ENCODE assay signal across 1 mouse cellular context in genomic region chr11:62550227-62550685, GRCm38 (mm10).
TF ChIP-seq lines count a peak whose summit lies in the region.

No protein-coding gene starts in this region.

TF ChIP-seq in MEL, 35 proteins besides CTCF, POLR2A, EP300 and RAD21 (continued from another document):
- TF ChIP-seq USF2 (IDR thresholded peaks at IDR 0.05; ENCODE audit: borderline replicate concordance in 1 of 2, insufficient read depth in 1 of 2, low read depth in 1 of 2, low read length in 2 of 2) (no peak), SMC3 (IDR thresholded peaks at IDR 0.05; ENCODE audit: low read depth, low read length) (no peak), MAX (IDR thresholded peaks at IDR 0.05; ENCODE audit: low read length) (peak; percentile 92), UBTF (IDR thresholded peaks at IDR 0.05; ENCODE audit: borderline replicate concordance, insufficient read depth, low read depth, low read length) (no peak), CHD1 (IDR thresholded peaks at IDR 0.05; ENCODE audit: low read depth, low read length) (peak; percentile 96), POLR2AphosphoS5 (IDR thresholded peaks at IDR 0.05; ENCODE audit: borderline replicate concordance, low read depth, low read length) (peak; percentile 65; the same call in 1 of the 2 replicates), TBP (IDR thresholded peaks at IDR 0.05; ENCODE audit: low read depth, low read length) (peak; percentile 87; the same call in 1 of the 2 replicates), ZMIZ1 (IDR thresholded peaks at IDR 0.05; ENCODE audit: low read depth, low read length) (no peak), USF1 (IDR thresholded peaks at IDR 0.05; ENCODE audit: low read depth, low read length) (peak; percentile 73; the same call in 1 of the 2 replicates), MAZ (IDR thresholded peaks at IDR 0.05; ENCODE audit: low read depth, low read length) (0 out of 2 replicates have a peak, but pooled peaks have one; percentile 6), SIN3A (IDR thresholded peaks at IDR 0.05; ENCODE audit: low read length) (peak; percentile 80), TAL1 (IDR thresholded peaks at IDR 0.05; ENCODE audit: low read length) (no peak), MYC (IDR thresholded peaks at IDR 0.05; ENCODE audit: low read depth, low read length) (peak; percentile 85), TCF12 (IDR thresholded peaks at IDR 0.05; ENCODE audit: low read depth, low read length) (peak; percentile 23; the same call in 1 of the 2 replicates), MYB (IDR thresholded peaks at IDR 0.05; ENCODE audit: low read depth, low read length) (peak; percentile 44; the same call in 1 of the 2 replicates), MEF2A (IDR thresholded peaks at IDR 0.05; ENCODE audit: extremely low read depth, insufficient replicate concordance, low read depth, low read length, poor library complexity, severe bottlenecking) (no peak), MAFK (IDR thresholded peaks at IDR 0.05; ENCODE audit: borderline replicate concordance, low read depth, low read length) (0 out of 2 replicates have a peak, but pooled peaks have one; percentile 57)
